Comparison of ENCODE assay signal across 13 mouse cellular contexts in the genomic region with DNA sequence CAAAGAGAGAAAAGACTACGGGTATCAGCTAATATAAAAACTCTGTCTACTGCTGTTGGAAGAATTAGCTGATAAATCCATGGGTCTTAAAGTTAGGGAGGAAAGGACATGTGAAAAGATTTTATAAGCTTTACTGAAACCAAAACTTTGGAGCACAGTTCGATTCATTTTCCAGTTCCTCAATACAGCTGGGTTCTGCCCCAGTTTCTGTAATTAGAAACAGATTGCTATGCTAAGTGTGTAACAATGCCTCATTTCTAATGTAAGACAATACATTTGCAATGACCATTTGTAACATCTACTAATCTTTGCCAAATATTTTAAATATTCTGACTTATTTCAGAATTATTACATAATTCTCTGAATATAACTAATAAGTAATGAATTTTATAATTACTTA.
"Had no signal": no experiment of that assay in that cellular context is flagged by ENCODE, and none has a peak within 500 bp of the region (broad histone marks: within the 10 kb centered on the region; RNA-seq: fewer than 3 reads in every experiment).

No protein-coding gene starts in this region.

- H3K27me3 ChIP-seq: midbrain, embryonic 13.5 days; neural tube, embryonic 15.5 days; stomach, embryonic 15.5 days had no signal

- H3K27ac ChIP-seq: kidney, postnatal 0 days; liver, embryonic 14.5 days; midbrain, embryonic 13.5 days; neural tube, embryonic 15.5 days; stomach, embryonic 15.5 days had no signal

- ATAC-seq: midbrain, embryonic 13.5 days had no signal

- H3K4me2 ChIP-seq: midbrain, embryonic 13.5 days; neural tube, embryonic 15.5 days; stomach, embryonic 15.5 days had no signal

- H3K4me1 ChIP-seq: midbrain, embryonic 13.5 days; neural tube, embryonic 15.5 days; stomach, embryonic 15.5 days had no signal

- DNase-seq: kidney, adult 11 months; kidney, adult 9 months; kidney, postnatal 36 days; lung, adult 18-20 months; right cerebral cortex, postnatal 4 days; thymus, adult 2 months; thymus, postnatal 25 days had no signal

- H3K4me3 ChIP-seq: midbrain, embryonic 13.5 days; myocyte; neural tube, embryonic 15.5 days; stomach, embryonic 15.5 days had no signal

- H3K36me3 ChIP-seq: midbrain, embryonic 13.5 days; neural tube, embryonic 15.5 days; stomach, embryonic 15.5 days had no signal

- H3K9me3 ChIP-seq: midbrain, embryonic 13.5 days; neural tube, embryonic 15.5 days; stomach, embryonic 15.5 days had no signal

- H3K9ac ChIP-seq: liver, embryonic 14.5 days; midbrain, embryonic 13.5 days; neural tube, embryonic 15.5 days; stomach, embryonic 15.5 days had no signal
